Mouse (Mus musculus) small intestine, adult 2 months (tissue): ENCODE data around the gene Ugt1a6b. TPM values are rescaled to one million over a fixed set of nuclear protein-coding genes. Genes with fewer than 3 reads are reported as not detected.
A peak's percentile ranks its signal among the peaks of the same experiment; 100 is the strongest.

Experiments used
- H3K27ac ChIP-seq: fragments of 200-500 bp; 2 replicates; pipeline ENCODE4 v1.5.1; 2012; ENCODE audit warnings: low read depth, low read length, control low read depth, inconsistent platforms; ENCODE audit not compliant: insufficient read depth
- H3K27me3 ChIP-seq: fragments of 200-500 bp; 2 replicates; pipeline ENCODE4 v1.6.1; 2012; ENCODE audit warnings: mild to moderate bottlenecking, moderate library complexity, low read length, inconsistent platforms; ENCODE audit not compliant: control insufficient read depth, insufficient read depth
- H3K36me3 ChIP-seq: fragments of 200-500 bp; 2 replicates; pipeline ENCODE4 v1.6.1; 2012; ENCODE audit warnings: mild to moderate bottlenecking, low read length, control low read depth, inconsistent platforms; ENCODE audit not compliant: control insufficient read depth, insufficient read depth
- H3K4me1 ChIP-seq: fragments of 200-500 bp; 2 replicates; pipeline ENCODE4 v1.6.1; 2012; ENCODE audit warnings: low read length, inconsistent platforms, mixed read lengths; ENCODE audit not compliant: control insufficient read depth, insufficient read depth, insufficient read length
- H3K4me3 ChIP-seq: fragments of 200-500 bp; 2 replicates; pipeline ENCODE4 v1.5.1; 2012; ENCODE audit warnings: low read depth, mild to moderate bottlenecking, control low read depth, inconsistent platforms, low read length, moderate library complexity
- CTCF ChIP-seq: fragments of 200-500 bp; IDR thresholded peaks from 2 replicates; pipeline ENCODE4 v1.5.1; 2012; ENCODE audit warnings: low read depth, mild to moderate bottlenecking, control low read depth, inconsistent platforms, low read length, moderate library complexity, mixed read lengths; ENCODE audit not compliant: insufficient replicate concordance, insufficient read length; ENCODE audit errors: extremely low read depth
- POLR2A ChIP-seq: fragments of 200-500 bp; IDR thresholded peaks from 2 replicates; pipeline ENCODE4 v1.6.1; 2012; ENCODE audit warnings: low read depth, mild to moderate bottlenecking, control low read depth, inconsistent platforms, low read length, moderate library complexity
- WGBS: fragments of 180-500 bp; shearing (Covaris S2); methylation state at CpG from one replicate; pipeline ENCODE4 v1.1.7; 2018; 5-methylcytosine and 5-hydroxymethylcytosine counted together
- polyA plus RNA-seq: library from polyadenylated mRNA; depleted of rRNA; stranded (reverse); fragments of >200 nt; gene quantifications from 2 replicates; pipeline ENCODE4 v1.2.3, GENCODE M21; 2012

Ugt1a6b gene
- polyA plus RNA-seq, 1 experiment = 2.7 TPM

DNA sequence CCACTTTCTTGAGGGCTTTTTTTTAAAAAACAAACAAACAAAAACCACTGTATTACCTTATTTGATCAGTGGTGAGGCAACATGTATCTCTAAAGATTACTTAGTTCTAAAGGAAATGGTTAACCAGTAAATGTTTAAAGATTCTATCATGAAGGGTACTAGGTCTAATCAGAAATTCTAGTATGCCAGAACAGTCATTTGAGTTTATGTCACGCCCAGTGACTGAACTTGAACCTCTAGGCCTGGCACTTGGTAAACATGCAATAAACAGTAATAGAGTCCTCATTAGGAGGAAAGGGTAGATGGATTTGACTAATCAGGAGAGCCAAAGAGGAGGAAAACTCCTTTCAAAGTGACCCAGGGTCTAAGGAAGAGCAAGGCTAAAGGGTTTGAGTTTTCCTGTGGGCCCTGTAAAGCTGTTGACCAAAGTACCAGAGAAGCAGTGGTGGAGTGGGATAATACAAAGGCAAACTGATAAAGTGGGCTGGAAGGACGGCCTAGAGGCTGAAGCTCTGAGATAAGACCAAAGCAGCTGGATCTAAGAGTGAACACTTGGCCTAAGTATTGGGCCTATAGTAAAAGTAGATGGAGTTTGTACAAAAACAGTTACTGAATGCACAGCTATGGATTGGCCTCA lies 103.9 kb downstream of the Ugt1a6b start:
- H3K27me3 ChIP-seq = no peaks in the 10 kb centered on the region
- TF ChIP-seq CTCF = no peak
- no peak for TF ChIP-seq POLR2A
- 31% methylated on average over 2 of the region's 2 CpGs for WGBS
- H3K36me3 ChIP-seq = no peaks in the 10 kb centered on the region
- H3K4me1 ChIP-seq = peaks cover 21% of the 10 kb centered on the region
- H3K27ac ChIP-seq = peak overlapping the region; percentile 91
- H3K4me3 ChIP-seq = no peak overlapping the region

DNA sequence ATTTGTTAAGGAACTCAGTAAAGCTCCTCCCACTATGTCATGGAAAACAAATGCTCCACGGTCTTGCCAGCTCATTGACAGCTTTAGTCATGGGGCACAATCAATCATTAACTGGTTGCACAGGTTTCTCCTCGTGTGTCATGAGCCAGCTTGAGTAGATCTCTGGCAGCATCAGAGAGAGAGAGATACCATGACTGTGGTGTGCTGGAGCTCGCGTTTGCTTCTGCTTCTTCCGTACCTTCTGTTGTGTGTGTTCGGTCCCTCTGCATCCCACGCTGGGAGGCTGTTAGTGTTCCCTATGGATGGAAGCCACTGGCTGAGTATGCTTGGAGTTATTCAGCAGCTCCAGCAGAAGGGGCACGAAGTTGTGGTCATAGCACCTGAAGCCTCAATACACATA lies 108.8 kb downstream of the Ugt1a6b start, which contains the start of gene Ugt1a1:
Ugt1a1 (plus strand) TSS at position 148 of the 400 bp plus-strand sequence.
- TF ChIP-seq CTCF = no peak
- no peak for TF ChIP-seq POLR2A
- Histone ChIP-seq H3K27ac (peak within 1 kb of the TSS; percentile 67), H3K4me1 (peaks cover 24% of the 10 kb centered on the region), H3K4me3 (peak within 1 kb of the TSS; percentile 31), H3K36me3 (peaks cover 5% of the 10 kb centered on the region), H3K27me3 (no peaks in the 10 kb centered on the region)
- 44% methylated on average over 8 of the region's 8 CpGs for WGBS

DNA sequence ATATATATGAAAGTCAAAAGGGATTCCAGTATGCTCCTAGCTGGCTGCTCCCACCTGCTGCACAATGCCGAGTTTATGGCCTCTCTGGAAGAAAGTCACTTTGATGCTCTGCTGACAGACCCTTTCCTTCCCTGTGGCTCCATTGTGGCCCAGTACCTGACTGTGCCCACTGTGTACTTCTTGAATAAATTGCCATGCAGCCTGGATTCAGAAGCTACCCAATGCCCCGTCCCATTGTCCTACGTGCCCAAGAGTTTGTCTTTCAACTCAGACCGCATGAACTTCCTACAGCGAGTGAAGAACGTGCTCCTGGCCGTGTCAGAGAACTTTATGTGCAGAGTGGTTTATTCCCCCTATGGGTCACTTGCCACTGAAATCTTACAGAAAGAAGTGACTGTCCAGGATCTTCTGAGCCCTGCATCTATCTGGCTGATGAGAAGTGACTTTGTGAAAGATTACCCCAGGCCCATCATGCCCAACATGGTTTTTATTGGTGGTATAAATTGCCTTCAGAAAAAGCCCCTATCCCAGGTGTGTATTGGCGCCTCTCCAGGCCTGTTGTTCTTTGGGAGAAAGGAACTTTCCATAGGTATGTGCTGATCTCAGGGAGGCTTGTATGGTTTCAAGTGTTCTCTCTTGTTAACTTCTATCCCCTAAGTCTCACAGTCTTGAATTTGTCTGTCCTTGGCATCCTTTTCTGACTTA lies 109.4 kb downstream of the Ugt1a6b start:
- Histone ChIP-seq H3K27ac (peak overlapping the region; percentile 67), H3K36me3 (peaks cover 8% of the 10 kb centered on the region), H3K27me3 (no peaks in the 10 kb centered on the region), H3K4me3 (peak overlapping the region; percentile 31), H3K4me1 (peaks cover 22% of the 10 kb centered on the region)
- 47% methylated on average over 8 of the region's 8 CpGs for WGBS
- TF ChIP-seq POLR2A (no peak), CTCF (no peak)

DNA sequence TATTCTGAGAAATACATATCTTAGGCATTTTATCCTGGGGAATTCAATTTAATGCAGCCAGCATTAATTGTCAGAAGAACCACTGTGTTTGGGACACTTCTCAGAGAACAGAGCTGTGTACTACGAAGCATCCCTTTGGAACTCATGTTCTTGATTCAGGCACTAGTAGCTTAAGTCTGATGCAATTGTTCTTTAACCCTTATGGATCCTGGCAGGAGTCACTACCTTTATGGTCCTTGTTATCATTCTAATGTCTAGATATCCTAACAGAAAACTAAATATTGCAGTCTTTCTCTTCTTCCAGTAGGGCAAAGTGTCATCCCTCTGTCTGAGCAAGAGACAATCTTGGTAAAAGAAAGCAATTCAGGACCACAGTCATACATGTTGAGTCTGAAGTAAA lies 110.0 kb downstream of the Ugt1a6b start:
- Histone ChIP-seq H3K36me3 (peaks cover 8% of the 10 kb centered on the region), H3K4me1 (peaks cover 19% of the 10 kb centered on the region), H3K27me3 (no peaks in the 10 kb centered on the region), H3K27ac (peak overlapping the region; percentile 67), H3K4me3 (no peak overlapping the region)
- TF ChIP-seq CTCF (no peak), POLR2A (no peak)
- 67% methylated on average over 1 of the region's 1 CpGs for WGBS

DNA sequence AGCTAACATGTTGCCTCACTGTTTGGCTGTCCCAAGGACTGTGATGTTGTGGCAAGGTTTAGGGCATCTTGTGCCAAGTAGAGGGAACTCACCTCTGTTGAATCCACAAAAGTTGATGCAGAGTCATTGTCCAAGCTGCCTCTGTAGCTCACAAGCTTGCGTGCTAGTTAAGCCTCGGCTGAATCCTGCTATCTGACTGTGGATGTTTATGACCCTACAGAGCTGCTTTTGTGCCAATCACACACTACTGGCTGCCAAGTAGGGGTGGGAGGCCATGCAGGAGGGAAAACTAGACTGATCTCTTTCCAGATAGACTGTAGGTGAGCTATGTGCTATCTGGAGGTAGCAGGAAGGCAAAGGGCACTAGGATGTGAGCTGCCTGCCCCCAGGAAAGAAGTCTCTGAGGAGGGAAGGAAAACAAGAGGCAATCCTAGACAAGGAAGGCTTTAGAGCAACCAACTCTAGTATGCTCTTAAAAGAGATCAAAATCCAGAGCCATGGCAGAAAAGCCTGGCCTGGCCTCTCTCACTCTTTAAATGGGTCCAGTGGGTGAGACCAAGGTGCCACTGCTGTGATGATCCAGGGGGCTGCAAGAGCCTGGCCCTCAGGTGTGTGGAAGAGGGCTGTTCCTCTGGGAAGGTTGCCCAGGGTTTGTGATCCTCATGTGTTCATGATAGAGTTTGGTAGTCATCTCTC lies 110.9 kb downstream of the Ugt1a6b start:
- TF ChIP-seq POLR2A = no peak
- TF ChIP-seq CTCF = no peak
- Histone ChIP-seq H3K4me1 (peaks cover 16% of the 10 kb centered on the region; the same call in 1 of the 2 replicates), H3K36me3 (peaks cover 8% of the 10 kb centered on the region), H3K27me3 (no peaks in the 10 kb centered on the region), H3K4me3 (peak overlapping the region; percentile 21; the same call in 1 of the 2 replicates), H3K27ac (peak overlapping the region; percentile 65)
- WGBS = 44% methylated on average over 2 of the region's 2 CpGs

DNA sequence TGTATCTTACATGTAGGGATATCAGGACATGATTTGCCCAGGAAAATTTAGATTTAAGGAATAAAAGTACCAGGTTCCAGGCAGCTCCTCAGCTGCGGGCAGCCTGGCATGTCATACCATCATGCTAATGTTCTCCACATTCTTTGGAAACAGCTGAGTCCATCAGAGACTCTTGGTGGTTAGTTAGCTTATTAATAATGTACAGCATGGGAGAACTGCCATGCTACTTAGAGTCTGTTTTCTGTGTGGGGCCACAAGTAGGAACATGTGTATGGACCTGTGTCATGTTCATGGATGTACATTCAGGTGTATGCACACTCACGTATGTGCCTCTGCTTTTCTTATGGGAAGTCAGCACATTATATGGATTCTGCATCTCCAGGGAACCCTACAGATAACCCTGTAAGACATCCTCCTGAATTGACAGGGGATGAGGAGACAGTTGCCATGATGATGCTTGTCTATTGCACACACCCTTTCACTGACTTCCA lies 111.5 kb downstream of the Ugt1a6b start:
- peak overlapping the region; percentile 65 for H3K27ac ChIP-seq
- no peaks in the 10 kb centered on the region for H3K27me3 ChIP-seq
- 66% methylated on average over 2 of the region's 2 CpGs for WGBS
- peak overlapping the region; percentile 21; the same call in 1 of the 2 replicates for H3K4me3 ChIP-seq
- no peak for TF ChIP-seq CTCF
- no peak for TF ChIP-seq POLR2A
- H3K4me1 ChIP-seq = peaks cover 15% of the 10 kb centered on the region; the same call in 1 of the 2 replicates
- peaks cover 8% of the 10 kb centered on the region for H3K36me3 ChIP-seq
